Mouse (Mus musculus): ENCODE measurements around the gene Cldn1. TPM values are rescaled to one million over a fixed set of nuclear protein-coding genes. Genes with fewer than 3 reads are reported as not detected.

The Cldn1 gene
- 3.3 and 4.1 TPM in 2 replicates for polyA plus RNA-seq (2014; fragmentation: Nextera tagmentation; extraction: Ambion mirVana)

GRCm38 (mm10) chr16:26371325-26372053 lies at the start of gene Cldn1:
Gene Cldn1, minus strand, starts transcription at chr16:26371841.
- Histone ChIP-seq H3K27me3 (ENCODE audit: control insufficient read depth, insufficient read depth, low read length) (no peaks in the 10 kb centered on the region), H3K27ac (ENCODE audit: low read depth, low read length) (no peak within 1 kb of the TSS), H3K9me3 (ENCODE audit: control insufficient read depth, low read length) (no peaks in the 10 kb centered on the region), H3K4me2 (peak within 1 kb of the TSS; percentile 87), H3K36me3 (ENCODE audit: control insufficient read depth, insufficient read depth, low read length) (no peaks in the 10 kb centered on the region), H3K9ac (ENCODE audit: low read length) (peak within 1 kb of the TSS; percentile 57), H3K4me1 (ENCODE audit: control insufficient read depth, insufficient read depth, low read length) (no peaks in the 10 kb centered on the region; the same call in 1 of the 2 replicates), H3K4me3 (ENCODE audit: low read depth, low read length) (peak within 1 kb of the TSS; percentile 43)
- 2% methylated on average over 33 of the region's 33 CpGs for WGBS
- ATAC-seq (ENCODE audit: low FRiP score) (peak; percentile 90), DNase-seq (ENCODE audit: low spot score, missing footprints) (peak; percentile 99)

GRCm38 (mm10) chr16:26418616-26419015 lies 47.0 kb upstream of the Cldn1 start:
- DNase-seq (ENCODE audit: low spot score, missing footprints) = peak; percentile 61
- Histone ChIP-seq H3K27ac (ENCODE audit: low read depth, low read length) (no peak overlapping the region), H3K9ac (ENCODE audit: low read length) (no peak overlapping the region), H3K4me2 (no peak overlapping the region), H3K27me3 (ENCODE audit: control insufficient read depth, insufficient read depth, low read length) (no peaks in the 10 kb centered on the region), H3K36me3 (ENCODE audit: control insufficient read depth, insufficient read depth, low read length) (no peaks in the 10 kb centered on the region), H3K4me1 (ENCODE audit: control insufficient read depth, insufficient read depth, low read length) (no peaks in the 10 kb centered on the region), H3K4me3 (ENCODE audit: low read depth, low read length) (no peak overlapping the region), H3K9me3 (ENCODE audit: control insufficient read depth, low read length) (no peaks in the 10 kb centered on the region)
- ATAC-seq (ENCODE audit: low FRiP score) = no peak
- 91% methylated on average over 3 of the region's 3 CpGs for WGBS

GRCm38 (mm10) chr16:26404070-26404469 lies 32.4 kb upstream of the Cldn1 start:
- Histone ChIP-seq H3K9me3 (ENCODE audit: control insufficient read depth, low read length) (no peaks in the 10 kb centered on the region), H3K4me3 (ENCODE audit: low read depth, low read length) (no peak overlapping the region), H3K27ac (ENCODE audit: low read depth, low read length) (no peak overlapping the region), H3K27me3 (ENCODE audit: control insufficient read depth, insufficient read depth, low read length) (no peaks in the 10 kb centered on the region), H3K36me3 (ENCODE audit: control insufficient read depth, insufficient read depth, low read length) (no peaks in the 10 kb centered on the region), H3K9ac (ENCODE audit: low read length) (no peak overlapping the region), H3K4me2 (no peak overlapping the region), H3K4me1 (ENCODE audit: control insufficient read depth, insufficient read depth, low read length) (no peaks in the 10 kb centered on the region)
- no peak for ATAC-seq (ENCODE audit: low FRiP score)
- WGBS = 68% methylated on average over 1 of the region's 1 CpGs
- DNase-seq (ENCODE audit: low spot score, missing footprints) = no peak

- H3K4me1 ChIP-seq (ENCODE audit: control insufficient read depth, insufficient read depth, low read length) = no peaks in the 10 kb centered on the region
- no peaks in the 10 kb centered on the region for H3K27me3 ChIP-seq (ENCODE audit: control insufficient read depth, insufficient read depth, low read length)
- H3K4me3 ChIP-seq (ENCODE audit: low read depth, low read length) = no peak overlapping the region
- no peaks in the 10 kb centered on the region for H3K9me3 ChIP-seq (ENCODE audit: control insufficient read depth, low read length)
- no peak overlapping the region for H3K4me2 ChIP-seq
- DNase-seq (ENCODE audit: low spot score, missing footprints) = no peak
- no peak overlapping the region for H3K9ac ChIP-seq (ENCODE audit: low read length)
- H3K36me3 ChIP-seq (ENCODE audit: control insufficient read depth, insufficient read depth, low read length) = no peaks in the 10 kb centered on the region
- WGBS = 66% methylated on average over 3 of the region's 3 CpGs
- H3K27ac ChIP-seq (ENCODE audit: low read depth, low read length) = no peak overlapping the region
- ATAC-seq (ENCODE audit: low FRiP score) = no peak
These were observed 29.3 kb upstream of the Cldn1 start for GRCm38 (mm10) chr16:26400971-26401370.

GRCm38 (mm10) chr16:26400549-26400948 lies 28.9 kb upstream of the Cldn1 start:
- 83% methylated on average over 4 of the region's 4 CpGs for WGBS
- Histone ChIP-seq H3K36me3 (ENCODE audit: control insufficient read depth, insufficient read depth, low read length) (no peaks in the 10 kb centered on the region), H3K27me3 (ENCODE audit: control insufficient read depth, insufficient read depth, low read length) (no peaks in the 10 kb centered on the region), H3K4me2 (no peak overlapping the region), H3K27ac (ENCODE audit: low read depth, low read length) (no peak overlapping the region), H3K9ac (ENCODE audit: low read length) (no peak overlapping the region), H3K9me3 (ENCODE audit: control insufficient read depth, low read length) (no peaks in the 10 kb centered on the region), H3K4me3 (ENCODE audit: low read depth, low read length) (no peak overlapping the region), H3K4me1 (ENCODE audit: control insufficient read depth, insufficient read depth, low read length) (no peaks in the 10 kb centered on the region)
- DNase-seq (ENCODE audit: low spot score, missing footprints) (no peak), ATAC-seq (ENCODE audit: low FRiP score) (no peak)

GRCm38 (mm10) chr16:26390936-26391335 lies 19.3 kb upstream of the Cldn1 start:
- H3K4me2 ChIP-seq = no peak overlapping the region
- H3K36me3 ChIP-seq (ENCODE audit: control insufficient read depth, insufficient read depth, low read length) = no peaks in the 10 kb centered on the region
- DNase-seq (ENCODE audit: low spot score, missing footprints) (no peak), ATAC-seq (ENCODE audit: low FRiP score) (no peak)
- 73% methylated on average over 4 of the region's 4 CpGs for WGBS
- no peak overlapping the region for H3K4me3 ChIP-seq (ENCODE audit: low read depth, low read length)
- H3K27ac ChIP-seq (ENCODE audit: low read depth, low read length) = no peak overlapping the region
- no peaks in the 10 kb centered on the region for H3K27me3 ChIP-seq (ENCODE audit: control insufficient read depth, insufficient read depth, low read length)
- no peak overlapping the region for H3K9ac ChIP-seq (ENCODE audit: low read length)
- H3K9me3 ChIP-seq (ENCODE audit: control insufficient read depth, low read length) = no peaks in the 10 kb centered on the region
- no peaks in the 10 kb centered on the region for H3K4me1 ChIP-seq (ENCODE audit: control insufficient read depth, insufficient read depth, low read length)

- Histone ChIP-seq H3K9ac (ENCODE audit: low read length) (no peak overlapping the region), H3K9me3 (ENCODE audit: control insufficient read depth, low read length) (no peaks in the 10 kb centered on the region), H3K4me2 (no peak overlapping the region), H3K36me3 (ENCODE audit: control insufficient read depth, insufficient read depth, low read length) (no peaks in the 10 kb centered on the region), H3K27me3 (ENCODE audit: control insufficient read depth, insufficient read depth, low read length) (no peaks in the 10 kb centered on the region), H3K4me3 (ENCODE audit: low read depth, low read length) (no peak overlapping the region), H3K4me1 (ENCODE audit: control insufficient read depth, insufficient read depth, low read length) (no peaks in the 10 kb centered on the region), H3K27ac (ENCODE audit: low read depth, low read length) (no peak overlapping the region)
- no peak for ATAC-seq (ENCODE audit: low FRiP score)
- 94% methylated on average over 2 of the region's 2 CpGs for WGBS
- DNase-seq (ENCODE audit: low spot score, missing footprints) = no peak
These were observed 14.5 kb upstream of the Cldn1 start for GRCm38 (mm10) chr16:26386159-26386558.

- Histone ChIP-seq H3K36me3 (ENCODE audit: control insufficient read depth, insufficient read depth, low read length) (no peaks in the 10 kb centered on the region), H3K27me3 (ENCODE audit: control insufficient read depth, insufficient read depth, low read length) (no peaks in the 10 kb centered on the region), H3K9ac (ENCODE audit: low read length) (no peak overlapping the region), H3K9me3 (ENCODE audit: control insufficient read depth, low read length) (no peaks in the 10 kb centered on the region), H3K4me1 (ENCODE audit: control insufficient read depth, insufficient read depth, low read length) (no peaks in the 10 kb centered on the region), H3K4me2 (no peak overlapping the region), H3K4me3 (ENCODE audit: low read depth, low read length) (no peak overlapping the region), H3K27ac (ENCODE audit: low read depth, low read length) (no peak overlapping the region)
- no peak for DNase-seq (ENCODE audit: low spot score, missing footprints)
- no peak for ATAC-seq (ENCODE audit: low FRiP score)
- whole genome bisulfite sequencing = 81% methylated on average over 5 of the region's 5 CpGs
These were observed 12.5 kb upstream of the Cldn1 start for GRCm38 (mm10) chr16:26384112-26384649.

GRCm38 (mm10) chr16:26377170-26377569 lies 5.5 kb upstream of the Cldn1 start:
- H3K9me3 ChIP-seq (ENCODE audit: control insufficient read depth, low read length) = no peaks in the 10 kb centered on the region
- no peaks in the 10 kb centered on the region for H3K36me3 ChIP-seq (ENCODE audit: control insufficient read depth, insufficient read depth, low read length)
- H3K4me2 ChIP-seq = no peak overlapping the region
- DNase-seq (ENCODE audit: low spot score, missing footprints) = no peak
- 80% methylated on average over 5 of the region's 5 CpGs for WGBS
- no peak overlapping the region for H3K4me3 ChIP-seq (ENCODE audit: low read depth, low read length)
- no peak overlapping the region for H3K9ac ChIP-seq (ENCODE audit: low read length)
- no peaks in the 10 kb centered on the region for H3K4me1 ChIP-seq (ENCODE audit: control insufficient read depth, insufficient read depth, low read length)
- no peak overlapping the region for H3K27ac ChIP-seq (ENCODE audit: low read depth, low read length)
- no peaks in the 10 kb centered on the region for H3K27me3 ChIP-seq (ENCODE audit: control insufficient read depth, insufficient read depth, low read length)
- no peak for ATAC-seq (ENCODE audit: low FRiP score)

Data from midbrain, embryonic 11.5 days (tissue).